Mouse (Mus musculus) liver, embryonic 12.5 days (tissue): ENCODE data around the gene Mettl22. TPM values are rescaled to one million over a fixed set of nuclear protein-coding genes. Genes with fewer than 3 reads are reported as not detected.

Source experiments
- ATAC-seq: fragments of 200-750 bp; cut with Nextera tagmentation; 2 replicates; pipeline ENCODE4 v1.8.0; 2017; ENCODE audit warnings: moderate number of reproducible peaks, mild to moderate bottlenecking, moderate library complexity
- H3K27ac ChIP-seq: fragments of 300-500 bp; sonication (generic); 2 replicates; pipeline ENCODE4 v1.5.1; 2016; ENCODE audit warnings: mild to moderate bottlenecking
- H3K27me3 ChIP-seq: fragments of 300-500 bp; sonication (generic); replicated peaks from 2 replicates; pipeline ENCODE4 v1.6.1; 2016; ENCODE audit warnings: mild to moderate bottlenecking, moderate library complexity
- H3K36me3 ChIP-seq: fragments of 300-500 bp; sonication (generic); 2 replicates; pipeline ENCODE4 v1.6.1; 2016; ENCODE audit warnings: mild to moderate bottlenecking, moderate library complexity
- H3K4me1 ChIP-seq: fragments of 300-500 bp; sonication (generic); 2 replicates; pipeline ENCODE4 v1.6.1; 2016
- H3K4me2 ChIP-seq: fragments of 300-500 bp; sonication (generic); 2 replicates; pipeline ENCODE4 v1.6.1; 2016; ENCODE audit warnings: mild to moderate bottlenecking, moderate library complexity
- H3K4me3 ChIP-seq: fragments of 300-500 bp; sonication (generic); 2 replicates; pipeline ENCODE4 v1.5.1; 2016; ENCODE audit warnings: mild to moderate bottlenecking, moderate library complexity
- H3K9ac ChIP-seq: fragments of 300-500 bp; sonication (generic); 2 replicates; pipeline ENCODE4 v1.6.1; 2016; ENCODE audit warnings: mild to moderate bottlenecking, moderate library complexity
- H3K9me3 ChIP-seq: fragments of 300-500 bp; sonication (generic); replicated peaks from 2 replicates; pipeline ENCODE4 v1.6.1; 2016; ENCODE audit warnings: mild to moderate bottlenecking, moderate library complexity
- WGBS: fragments of 180-500 bp; shearing (Covaris S2); methylation state at CpG from one replicate; pipeline ENCODE4 v1.1.7; 2016; ENCODE audit not compliant: insufficient replicate concordance; 5-methylcytosine and 5-hydroxymethylcytosine counted together
- polyA plus RNA-seq: library from polyadenylated mRNA; unstranded; fragments of >200 nt; fragmentation: Nextera tagmentation; extraction: Ambion mirVana; gene quantifications from 2 replicates; pipeline ENCODE4 v1.2.1, GENCODE M21; 2016

Gene Mettl22
- polyA plus RNA-seq, result 9.7 and 10.7 TPM in 2 replicates

DNA sequence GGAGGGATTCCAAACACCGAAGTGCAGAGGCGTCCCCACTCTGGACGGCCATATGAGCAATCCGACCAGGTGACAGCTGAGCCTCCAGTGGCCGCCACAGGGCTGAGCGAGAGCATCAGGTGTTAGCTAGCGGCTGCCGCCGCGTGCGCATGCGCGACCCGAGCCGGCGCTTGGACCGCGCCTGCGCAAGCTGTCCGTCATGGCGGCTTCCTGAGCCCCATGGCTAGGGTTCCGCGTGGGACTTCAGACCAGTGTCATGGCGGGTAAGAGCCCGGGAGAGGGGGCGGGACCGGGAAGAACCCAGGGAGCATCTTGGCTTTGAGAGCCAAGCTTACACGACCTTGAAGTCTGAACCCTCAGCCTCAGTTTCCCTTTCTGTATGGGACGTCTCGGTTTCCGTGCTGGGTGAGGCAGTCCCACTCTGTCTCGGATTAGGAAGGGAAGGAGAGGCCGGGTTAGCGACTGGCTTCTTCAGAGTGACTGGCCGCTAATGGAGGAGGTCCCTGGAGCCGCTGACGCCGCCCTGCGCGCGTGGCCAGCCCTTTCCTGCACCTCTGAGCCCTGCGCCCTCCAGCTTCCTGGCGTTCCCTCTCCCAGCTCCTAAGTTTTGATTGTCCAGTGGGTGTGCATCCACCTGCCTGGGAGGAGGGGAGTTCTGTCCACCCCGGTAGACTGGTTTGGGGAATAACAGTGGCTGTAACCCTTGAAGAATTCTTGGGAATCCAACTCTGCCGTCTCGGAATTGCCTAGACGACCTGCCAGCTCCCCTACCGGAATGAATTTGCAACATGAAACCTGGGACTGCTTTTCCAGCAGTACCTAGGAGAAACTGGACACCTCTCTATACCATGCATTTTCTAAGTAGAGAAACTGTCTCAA lies at the start of gene Mettl22:
Gene Mettl22 (plus strand): TSS at position 186 of the 879 bp plus-strand sequence.
- Histone ChIP-seq H3K4me2 (peak within 1 kb of the TSS; percentile 87), H3K4me3 (peak within 1 kb of the TSS; percentile 77), H3K4me1 (peaks cover 17% of the 10 kb centered on the region), H3K27ac (peak within 1 kb of the TSS; percentile 83), H3K36me3 (peaks cover 11% of the 10 kb centered on the region), H3K9me3 (no peaks in the 10 kb centered on the region), H3K27me3 (peaks cover 4% of the 10 kb centered on the region; the same call in 1 of the 2 replicates), H3K9ac (peak within 1 kb of the TSS; percentile 82)
- under 1% methylated on average over 48 of the region's 48 CpGs for WGBS
- ATAC-seq, result peak; percentile 98

DNA sequence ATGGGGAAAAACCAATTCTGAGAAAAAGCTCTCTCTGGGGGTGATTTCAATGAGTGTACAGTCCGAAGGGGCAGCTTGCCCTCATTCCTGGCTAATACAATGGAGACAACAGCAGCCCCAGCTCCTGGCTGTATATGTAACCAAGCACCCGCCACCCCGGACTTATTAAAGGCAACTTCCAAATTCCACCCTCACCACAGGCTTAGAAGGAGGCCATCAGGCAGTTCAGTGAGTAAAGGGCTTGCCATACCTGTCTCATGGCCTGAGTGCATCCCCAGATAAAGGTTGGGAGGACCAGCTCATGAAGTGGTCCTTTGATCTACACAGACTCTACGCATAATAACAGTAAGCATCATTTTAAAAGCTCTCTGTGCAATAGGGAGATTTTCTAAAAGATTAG lies 49.7 kb upstream of the Mettl22 start:
- Histone ChIP-seq H3K4me2 (no peak overlapping the region), H3K9ac (no peak overlapping the region), H3K4me1 (no peaks in the 10 kb centered on the region), H3K27me3 (peaks cover 58% of the 10 kb centered on the region), H3K27ac (no peak overlapping the region), H3K9me3 (no peaks in the 10 kb centered on the region), H3K4me3 (no peak overlapping the region), H3K36me3 (no peaks in the 10 kb centered on the region)
- no peak for ATAC-seq
- 71% methylated on average over 4 of the region's 4 CpGs for WGBS

DNA sequence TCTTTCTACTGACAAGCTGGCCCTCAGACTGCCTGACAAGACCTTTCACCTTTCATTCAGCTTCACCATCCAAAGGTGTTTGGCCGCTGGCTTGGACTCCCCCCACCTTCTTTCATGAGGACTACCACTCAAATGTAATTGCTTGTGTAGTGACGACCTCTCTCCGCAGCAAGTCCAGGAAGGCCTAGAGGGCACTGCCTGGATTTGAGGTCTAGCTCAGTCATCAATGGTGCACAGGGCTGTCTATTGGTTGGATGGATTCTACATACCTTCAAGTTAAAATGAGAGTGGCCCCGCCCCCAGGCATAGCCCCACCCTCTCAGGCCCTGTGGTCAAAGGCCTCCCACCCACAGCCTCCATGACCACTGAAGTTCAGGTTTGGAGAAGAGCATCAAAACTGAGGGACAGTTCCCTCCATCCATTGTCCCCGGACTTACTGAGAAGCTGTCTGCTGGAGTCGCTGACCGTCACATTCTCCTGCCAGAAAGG lies 46.9 kb upstream of the Mettl22 start:
- Histone ChIP-seq H3K27ac (no peak overlapping the region), H3K27me3 (peaks cover 70% of the 10 kb centered on the region), H3K4me2 (no peak overlapping the region), H3K9me3 (no peaks in the 10 kb centered on the region), H3K4me3 (no peak overlapping the region), H3K4me1 (no peaks in the 10 kb centered on the region), H3K9ac (no peak overlapping the region), H3K36me3 (no peaks in the 10 kb centered on the region)
- 42% methylated on average over 7 of the region's 7 CpGs for WGBS
- no peak for ATAC-seq

DNA sequence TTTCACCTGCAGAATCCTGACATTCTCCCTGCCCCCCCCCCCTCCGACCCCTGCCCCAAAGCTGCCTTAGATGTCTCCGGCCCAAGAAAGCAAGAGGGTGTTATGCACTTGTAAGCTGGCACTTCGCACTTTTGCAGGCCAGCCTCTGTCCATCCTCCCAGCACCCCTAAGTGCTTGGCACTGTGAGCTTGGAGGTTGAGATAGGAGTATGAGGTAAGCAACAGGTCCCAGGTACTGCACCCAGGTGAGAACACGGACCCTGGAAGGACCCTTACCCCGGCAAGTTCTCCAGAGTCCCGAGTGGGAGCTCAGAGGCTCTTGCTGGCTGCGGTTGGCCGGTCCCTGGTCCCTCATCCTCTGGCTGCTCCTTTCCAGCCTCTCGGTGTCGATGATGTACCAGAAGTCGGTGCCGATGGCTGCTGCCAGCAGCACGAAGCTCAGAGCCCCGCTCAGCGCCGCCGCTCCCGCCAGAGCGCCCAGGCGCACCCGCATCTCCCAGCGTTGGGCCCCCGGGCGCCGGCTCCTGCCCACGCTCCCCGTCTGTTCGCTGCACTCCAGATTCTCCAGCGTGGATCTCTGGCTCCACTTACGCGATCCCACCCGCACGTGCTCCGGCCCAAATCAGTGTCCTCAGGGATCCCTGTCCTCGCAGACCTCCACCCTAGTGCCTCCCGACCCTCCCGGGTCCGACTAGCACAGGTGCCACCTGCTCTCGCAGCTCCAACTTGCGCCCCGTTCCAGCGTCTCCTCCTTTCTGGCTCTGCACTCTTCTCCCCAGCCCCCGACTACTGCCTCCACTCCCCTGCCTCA lies 46.2 kb upstream of the Mettl22 start:
- Histone ChIP-seq H3K9ac (no peak overlapping the region), H3K27me3 (peaks cover 70% of the 10 kb centered on the region), H3K4me3 (peak overlapping the region; percentile 4; the same call in 1 of the 2 replicates), H3K27ac (no peak overlapping the region), H3K4me2 (peak overlapping the region; percentile 38), H3K9me3 (no peaks in the 10 kb centered on the region), H3K36me3 (no peaks in the 10 kb centered on the region), H3K4me1 (no peaks in the 10 kb centered on the region)
- WGBS, result 8% methylated on average over 43 of the region's 43 CpGs
- ATAC-seq, result no peak

DNA sequence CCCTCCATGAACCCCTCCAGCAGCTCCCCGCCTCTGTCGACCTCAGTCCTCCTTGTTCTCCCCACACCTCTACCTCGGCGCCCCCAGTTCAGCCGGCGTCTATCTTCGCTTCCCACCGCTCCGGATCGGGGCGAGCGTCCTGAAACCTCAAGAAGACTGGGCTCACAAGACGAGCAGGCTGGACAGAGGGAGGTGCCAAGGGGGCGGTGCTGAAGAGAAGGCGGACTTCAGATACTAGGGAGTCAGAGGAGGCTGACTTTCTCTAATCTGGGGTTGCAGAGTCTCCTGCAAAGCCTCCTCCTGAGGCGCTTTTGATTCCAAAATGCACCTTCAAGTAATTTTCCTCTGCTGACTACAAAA lies 45.6 kb upstream of the Mettl22 start, which contains the start of gene Tmem114:
Gene Tmem114 (minus strand): TSS at position 166 of the 360 bp plus-strand sequence.
- ATAC-seq, result no peak
- H3K4me3 ChIP-seq, result peak within 1 kb of the TSS; percentile 4; the same call in 1 of the 2 replicates
- H3K9me3 ChIP-seq, result no peaks in the 10 kb centered on the region
- no peaks in the 10 kb centered on the region for H3K4me1 ChIP-seq
- H3K27me3 ChIP-seq, result peaks cover 70% of the 10 kb centered on the region
- H3K9ac ChIP-seq, result no peak within 1 kb of the TSS
- no peak within 1 kb of the TSS for H3K27ac ChIP-seq
- 4% methylated on average over 16 of the region's 16 CpGs for WGBS
- peak within 1 kb of the TSS; percentile 38 for H3K4me2 ChIP-seq
- no peaks in the 10 kb centered on the region for H3K36me3 ChIP-seq

DNA sequence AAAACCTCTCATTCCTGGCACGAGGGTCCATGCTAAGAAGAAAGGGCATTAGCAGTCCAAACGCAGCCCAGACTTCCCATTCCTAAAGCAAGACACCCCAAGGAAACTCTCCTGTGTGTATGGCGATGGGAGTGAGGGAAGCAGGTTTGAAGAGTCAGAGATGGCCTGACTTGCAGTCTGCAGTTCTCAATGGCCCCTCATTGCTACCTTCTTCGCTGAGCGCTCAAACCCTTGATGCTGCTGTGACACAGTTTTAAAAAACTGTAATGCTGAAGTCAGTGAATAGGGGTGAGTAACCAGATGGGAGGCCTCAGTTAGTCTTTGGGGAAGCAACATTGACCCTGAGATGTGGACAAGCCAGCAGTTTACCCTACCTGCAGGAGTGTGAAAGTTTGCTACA lies 44.9 kb upstream of the Mettl22 start:
- no peak overlapping the region for H3K9ac ChIP-seq
- H3K27ac ChIP-seq, result no peak overlapping the region
- no peaks in the 10 kb centered on the region for H3K9me3 ChIP-seq
- H3K4me2 ChIP-seq, result no peak overlapping the region
- ATAC-seq, result no peak
- WGBS, result 56% methylated on average over 5 of the region's 5 CpGs
- H3K27me3 ChIP-seq, result peaks cover 70% of the 10 kb centered on the region
- no peaks in the 10 kb centered on the region for H3K4me1 ChIP-seq
- H3K36me3 ChIP-seq, result no peaks in the 10 kb centered on the region
- H3K4me3 ChIP-seq, result no peak overlapping the region

DNA sequence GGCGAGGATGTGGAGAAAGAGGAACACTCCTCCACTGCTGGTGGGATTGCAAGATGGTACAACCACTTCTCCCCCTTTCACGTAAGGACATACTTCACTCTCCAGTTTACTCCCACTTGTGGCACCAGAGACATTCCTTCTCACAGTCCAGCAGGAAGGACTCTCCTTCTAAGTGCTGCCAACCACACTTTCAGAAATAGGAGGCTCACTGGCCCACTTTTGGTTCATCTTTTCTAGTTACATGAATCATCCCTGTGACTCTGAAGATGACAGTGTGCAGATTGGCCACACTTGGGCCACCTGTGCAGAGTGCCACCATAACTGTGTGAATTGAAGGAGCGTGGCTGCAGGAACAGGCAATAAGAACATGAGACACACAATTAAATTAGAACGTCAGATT lies 41.1 kb upstream of the Mettl22 start:
- Histone ChIP-seq H3K36me3 (no peaks in the 10 kb centered on the region), H3K4me1 (no peaks in the 10 kb centered on the region), H3K4me3 (no peak overlapping the region), H3K9me3 (no peaks in the 10 kb centered on the region), H3K9ac (no peak overlapping the region), H3K27me3 (peaks cover 33% of the 10 kb centered on the region), H3K27ac (no peak overlapping the region), H3K4me2 (no peak overlapping the region)
- WGBS, result 72% methylated on average over 4 of the region's 4 CpGs
- no peak for ATAC-seq

DNA sequence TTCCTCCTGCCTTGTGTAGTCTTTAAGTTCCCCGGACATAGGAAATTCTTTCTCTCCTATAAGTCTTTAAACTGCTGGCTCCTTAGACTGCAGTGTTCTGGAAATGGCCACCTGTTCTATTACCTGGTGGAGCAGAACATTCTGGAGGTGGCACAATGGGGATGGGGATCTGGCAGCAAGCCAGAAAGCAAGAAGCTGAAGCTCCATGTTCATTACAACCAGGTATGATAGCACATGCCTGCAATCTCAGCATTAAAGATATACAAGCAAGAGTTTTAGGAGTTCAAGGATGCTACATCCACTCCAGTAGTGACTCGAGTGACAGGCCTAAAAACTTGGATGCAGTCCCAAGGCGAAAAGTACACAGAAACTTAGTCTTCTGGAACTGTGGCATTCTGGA lies 38.0 kb upstream of the Mettl22 start:
- no peak overlapping the region for H3K27ac ChIP-seq
- no peak overlapping the region for H3K9ac ChIP-seq
- no peak overlapping the region for H3K4me3 ChIP-seq
- H3K4me2 ChIP-seq, result no peak overlapping the region
- no peaks in the 10 kb centered on the region for H3K36me3 ChIP-seq
- H3K9me3 ChIP-seq, result no peaks in the 10 kb centered on the region
- ATAC-seq, result no peak
- peaks cover 4% of the 10 kb centered on the region for H3K27me3 ChIP-seq
- WGBS, result 62% methylated on average over 3 of the region's 3 CpGs
- H3K4me1 ChIP-seq, result no peaks in the 10 kb centered on the region

DNA sequence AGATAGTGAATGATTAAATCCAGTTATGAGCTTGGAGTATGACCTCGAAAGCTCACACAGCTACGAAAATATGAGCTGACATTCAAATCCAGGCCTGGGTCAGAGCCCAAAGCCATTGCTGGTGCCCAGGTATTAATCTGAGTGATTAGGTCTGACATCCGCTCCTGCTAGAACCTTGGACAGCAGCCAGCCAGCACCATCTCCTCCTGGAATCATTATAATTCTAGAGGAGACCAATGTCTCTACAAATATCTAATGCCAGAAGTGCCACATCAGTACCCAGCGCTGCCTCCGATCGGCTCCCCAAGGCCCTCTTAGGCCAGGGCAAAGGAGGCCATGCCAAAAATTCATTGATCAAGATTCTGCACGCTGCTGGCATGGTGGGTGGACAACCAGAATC lies 25.7 kb upstream of the Mettl22 start:
- H3K9ac ChIP-seq, result no peak overlapping the region
- H3K4me1 ChIP-seq, result no peaks in the 10 kb centered on the region
- H3K4me3 ChIP-seq, result no peak overlapping the region
- 61% methylated on average over 7 of the region's 7 CpGs for WGBS
- no peaks in the 10 kb centered on the region for H3K9me3 ChIP-seq
- no peak overlapping the region for H3K27ac ChIP-seq
- H3K4me2 ChIP-seq, result no peak overlapping the region
- ATAC-seq, result no peak
- 0 out of 2 replicates have a peak, but pooled peaks cover 9% of the 10 kb centered on the region for H3K27me3 ChIP-seq
- H3K36me3 ChIP-seq, result no peaks in the 10 kb centered on the region

DNA sequence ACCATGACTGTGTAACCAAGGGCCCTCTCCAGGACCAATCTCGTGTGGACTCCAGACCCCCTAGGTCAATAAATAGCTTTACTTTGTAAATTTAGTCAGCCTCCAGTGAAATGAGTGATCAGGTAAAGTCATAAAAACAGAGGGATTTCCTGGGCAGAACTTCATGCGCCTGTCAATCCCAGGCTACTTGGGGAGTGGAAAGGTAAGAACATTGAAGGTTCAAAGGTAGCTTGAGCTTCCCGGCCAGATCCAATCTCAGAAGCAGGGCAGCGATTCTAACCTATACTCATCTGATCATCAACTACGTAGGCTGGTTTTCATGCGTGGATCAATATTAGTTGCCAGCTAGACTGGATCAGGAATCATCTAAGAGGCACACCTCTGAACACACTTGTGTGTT lies 24.3 kb upstream of the Mettl22 start:
- WGBS, result 72% methylated on average over 6 of the region's 6 CpGs

DNA sequence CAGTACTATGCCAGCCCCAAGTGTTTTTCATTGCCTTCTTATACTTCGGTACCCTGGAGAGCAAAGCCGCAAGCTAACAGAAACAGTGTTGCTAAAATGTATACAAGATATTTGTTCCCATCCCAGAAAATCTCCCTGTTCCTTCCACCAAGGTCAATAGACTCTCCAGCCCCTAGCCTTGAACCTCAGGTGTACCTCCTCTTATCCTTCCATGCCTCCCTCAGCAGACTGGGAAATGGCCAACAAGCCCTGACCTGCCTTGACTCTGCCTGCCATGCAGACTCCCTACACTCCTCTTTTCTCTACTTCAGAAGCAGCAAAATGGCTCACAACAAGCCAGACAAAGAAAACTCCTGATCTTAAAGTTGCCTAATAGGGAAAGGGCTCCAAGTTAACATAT lies 17.3 kb upstream of the Mettl22 start:
- H3K27ac ChIP-seq, result no peak overlapping the region
- no peak overlapping the region for H3K4me3 ChIP-seq
- peaks cover 10% of the 10 kb centered on the region; the same call in 1 of the 2 replicates for H3K27me3 ChIP-seq
- H3K36me3 ChIP-seq, result no peaks in the 10 kb centered on the region
- no peaks in the 10 kb centered on the region for H3K4me1 ChIP-seq
- WGBS, result 97% methylated on average over 2 of the region's 2 CpGs
- H3K9ac ChIP-seq, result no peak overlapping the region
- ATAC-seq, result no peak
- H3K4me2 ChIP-seq, result no peak overlapping the region
- H3K9me3 ChIP-seq, result no peaks in the 10 kb centered on the region

More for the DNA sequence above, 24.3 kb upstream of the Mettl22 start:
- no peak overlapping the region for H3K9ac ChIP-seq
- no peak for ATAC-seq
- H3K4me1 ChIP-seq, result no peaks in the 10 kb centered on the region
- no peaks in the 10 kb centered on the region for H3K9me3 ChIP-seq
- no peak overlapping the region for H3K27ac ChIP-seq
- no peaks in the 10 kb centered on the region for H3K36me3 ChIP-seq
- H3K4me3 ChIP-seq, result no peak overlapping the region
- H3K4me2 ChIP-seq, result no peak overlapping the region
- H3K27me3 ChIP-seq, result 0 out of 2 replicates have a peak, but pooled peaks cover 9% of the 10 kb centered on the region

DNA sequence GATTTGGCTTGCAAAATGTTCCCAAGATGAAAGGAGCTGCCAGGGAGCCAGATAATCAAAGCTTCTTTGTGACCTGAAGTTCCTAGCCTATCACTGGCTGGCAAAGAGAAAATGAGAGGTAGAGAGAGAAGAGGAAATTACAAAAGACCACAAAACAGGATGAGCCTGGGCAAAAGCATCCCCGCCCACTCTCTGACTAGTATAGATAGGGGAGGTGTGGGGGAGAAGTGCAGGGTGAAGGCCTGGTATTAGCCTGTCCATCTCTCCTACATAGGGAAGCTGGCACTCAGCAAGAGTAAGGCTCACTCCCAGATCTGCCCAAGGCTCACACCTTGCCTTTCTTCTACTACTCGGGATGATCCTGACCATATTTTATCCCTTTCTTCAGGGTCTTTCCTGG lies 15.4 kb upstream of the Mettl22 start:
- Histone ChIP-seq H3K9me3 (no peaks in the 10 kb centered on the region), H3K36me3 (no peaks in the 10 kb centered on the region), H3K4me3 (no peak overlapping the region), H3K4me2 (peak overlapping the region; percentile 2; the same call in 1 of the 2 replicates), H3K27me3 (peaks cover 10% of the 10 kb centered on the region; the same call in 1 of the 2 replicates), H3K9ac (no peak overlapping the region), H3K4me1 (no peaks in the 10 kb centered on the region), H3K27ac (no peak overlapping the region)
- 0 out of 2 replicates have a peak, but pooled peaks have one; percentile 47 for ATAC-seq
- 26% methylated on average over 2 of the region's 2 CpGs for WGBS
